Mouse (Mus musculus) testis, adult 2 months (tissue): Measurements from ENCODE around the gene Nxph4.

Experiments
- CTCF ChIP-seq: fragments of 200-500 bp; IDR thresholded peaks from 2 replicates; pipeline ENCODE4 v1.5.1; 2012; ENCODE audit warnings: low read depth, mild to moderate bottlenecking, inconsistent platforms, low read length, moderate library complexity; ENCODE audit not compliant: control insufficient read depth, insufficient read depth, insufficient replicate concordance
- POLR2A ChIP-seq: fragments of 200-500 bp; IDR thresholded peaks from 2 replicates; pipeline ENCODE4 v1.6.1; 2012; ENCODE audit warnings: low read depth, mild to moderate bottlenecking, inconsistent platforms, low read length, moderate library complexity; ENCODE audit not compliant: control insufficient read depth

DNA sequence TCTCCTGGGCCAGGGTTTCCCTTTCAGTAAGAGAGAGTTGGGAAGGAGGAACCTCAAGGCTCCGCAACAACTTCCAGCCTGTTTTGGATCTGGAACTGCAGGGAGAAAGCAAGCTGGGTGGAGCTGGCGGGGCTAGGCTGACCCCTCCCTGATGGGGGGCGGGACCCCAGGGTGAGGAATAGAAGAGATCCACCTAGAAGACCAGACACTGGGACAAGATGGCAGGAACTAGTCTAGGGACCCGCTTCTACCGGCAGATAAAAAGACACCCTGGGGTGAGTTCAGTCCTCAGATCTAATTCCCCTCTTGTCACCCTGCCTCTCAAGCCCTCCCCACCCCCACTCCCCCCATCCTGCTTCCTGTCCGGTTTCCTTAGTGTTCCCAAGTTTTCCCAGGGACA is 19.6 kb downstream of the Nxph4 start, which contains the start of gene Ndufa4l2:
- TF ChIP-seq CTCF (no peak), POLR2A (no peak)
